Mouse (Mus musculus): Measurements from ENCODE around the gene Fbf1. TPM values are rescaled to one million over a fixed set of nuclear protein-coding genes. Genes with fewer than 3 reads are reported as not detected.

Gene Fbf1
- polyA plus RNA-seq, 1 experiment = 48.2 TPM

- peak overlapping the region; percentile 24 for H3K27ac ChIP-seq (ENCODE audit: control insufficient read depth, insufficient read depth, low read depth, low read length)
- peaks cover 7% of the 10 kb centered on the region for H3K36me3 ChIP-seq (ENCODE audit: control insufficient read depth, insufficient read depth, low read length)
- no peak for TF ChIP-seq CTCF (IDR thresholded peaks at IDR 0.05; ENCODE audit: control insufficient read depth, insufficient read depth, insufficient replicate concordance, low read depth, low read length)
- TF ChIP-seq POLR2A (IDR thresholded peaks at IDR 0.05; ENCODE audit: control insufficient read depth, low read depth, low read length) = no peak
- no peaks in the 10 kb centered on the region for H3K4me1 ChIP-seq (ENCODE audit: control insufficient read depth, insufficient read depth, low read length)
- no peaks in the 10 kb centered on the region for H3K27me3 ChIP-seq (ENCODE audit: control insufficient read depth, insufficient read depth, low read length)
- H3K4me3 ChIP-seq (ENCODE audit: control insufficient read depth, low read depth, low read length) = no peak overlapping the region
These were observed 21.5 kb downstream of the Fbf1 start for GRCm38 (mm10) chr11:116146294-116146985.

GRCm38 (mm10) chr11:116145481-116146293 lies 22.3 kb downstream of the Fbf1 start:
- Histone ChIP-seq H3K27me3 (ENCODE audit: control insufficient read depth, insufficient read depth, low read length) (no peaks in the 10 kb centered on the region), H3K36me3 (ENCODE audit: control insufficient read depth, insufficient read depth, low read length) (peaks cover 7% of the 10 kb centered on the region), H3K27ac (ENCODE audit: control insufficient read depth, insufficient read depth, low read depth, low read length) (no peak overlapping the region), H3K4me1 (ENCODE audit: control insufficient read depth, insufficient read depth, low read length) (no peaks in the 10 kb centered on the region), H3K4me3 (ENCODE audit: control insufficient read depth, low read depth, low read length) (no peak overlapping the region)
- no peak for TF ChIP-seq POLR2A (IDR thresholded peaks at IDR 0.05; ENCODE audit: control insufficient read depth, low read depth, low read length)
- TF ChIP-seq CTCF (IDR thresholded peaks at IDR 0.05; ENCODE audit: control insufficient read depth, insufficient read depth, insufficient replicate concordance, low read depth, low read length) = no peak

- Histone ChIP-seq H3K27me3 (ENCODE audit: control insufficient read depth, insufficient read depth, low read length) (no peaks in the 10 kb centered on the region), H3K4me1 (ENCODE audit: control insufficient read depth, insufficient read depth, low read length) (peaks cover 4% of the 10 kb centered on the region), H3K36me3 (ENCODE audit: control insufficient read depth, insufficient read depth, low read length) (peaks cover 7% of the 10 kb centered on the region), H3K27ac (ENCODE audit: control insufficient read depth, insufficient read depth, low read depth, low read length) (no peak overlapping the region), H3K4me3 (ENCODE audit: control insufficient read depth, low read depth, low read length) (no peak overlapping the region)
- TF ChIP-seq POLR2A (IDR thresholded peaks at IDR 0.05; ENCODE audit: control insufficient read depth, low read depth, low read length) = no peak
- no peak for TF ChIP-seq CTCF (IDR thresholded peaks at IDR 0.05; ENCODE audit: control insufficient read depth, insufficient read depth, insufficient replicate concordance, low read depth, low read length)
These were observed 24.5 kb downstream of the Fbf1 start for GRCm38 (mm10) chr11:116143468-116143867.

- no peak overlapping the region for H3K27ac ChIP-seq (ENCODE audit: control insufficient read depth, insufficient read depth, low read depth, low read length)
- H3K27me3 ChIP-seq (ENCODE audit: control insufficient read depth, insufficient read depth, low read length) = no peaks in the 10 kb centered on the region
- TF ChIP-seq POLR2A (IDR thresholded peaks at IDR 0.05; ENCODE audit: control insufficient read depth, low read depth, low read length) (no peak), CTCF (IDR thresholded peaks at IDR 0.05; ENCODE audit: control insufficient read depth, insufficient read depth, insufficient replicate concordance, low read depth, low read length) (no peak)
- peaks cover 7% of the 10 kb centered on the region for H3K36me3 ChIP-seq (ENCODE audit: control insufficient read depth, insufficient read depth, low read length)
- peaks cover 9% of the 10 kb centered on the region for H3K4me1 ChIP-seq (ENCODE audit: control insufficient read depth, insufficient read depth, low read length)
- no peak overlapping the region for H3K4me3 ChIP-seq (ENCODE audit: control insufficient read depth, low read depth, low read length)
These were observed 25.6 kb downstream of the Fbf1 start for GRCm38 (mm10) chr11:116142211-116142991.

GRCm38 (mm10) chr11:116138468-116139138 lies 29.4 kb downstream of the Fbf1 start, which contains the start of gene Mrpl38:
Gene Mrpl38 (minus strand): TSS chr11:116138868.
- no peaks in the 10 kb centered on the region for H3K27me3 ChIP-seq (ENCODE audit: control insufficient read depth, insufficient read depth, low read length)
- H3K36me3 ChIP-seq (ENCODE audit: control insufficient read depth, insufficient read depth, low read length) = peaks cover 4% of the 10 kb centered on the region
- TF ChIP-seq POLR2A (IDR thresholded peaks at IDR 0.05; ENCODE audit: control insufficient read depth, low read depth, low read length) (peak; percentile 73), CTCF (IDR thresholded peaks at IDR 0.05; ENCODE audit: control insufficient read depth, insufficient read depth, insufficient replicate concordance, low read depth, low read length) (peak; percentile 68; the same call in 1 of the 2 replicates)
- peaks cover 9% of the 10 kb centered on the region for H3K4me1 ChIP-seq (ENCODE audit: control insufficient read depth, insufficient read depth, low read length)
- peak within 1 kb of the TSS; percentile 89 for H3K27ac ChIP-seq (ENCODE audit: control insufficient read depth, insufficient read depth, low read depth, low read length)
- peak within 1 kb of the TSS; percentile 96 for H3K4me3 ChIP-seq (ENCODE audit: control insufficient read depth, low read depth, low read length)

- Histone ChIP-seq H3K4me1 (ENCODE audit: control insufficient read depth, insufficient read depth, low read length) (peaks cover 9% of the 10 kb centered on the region), H3K4me3 (ENCODE audit: control insufficient read depth, low read depth, low read length) (peak overlapping the region; percentile 96)
These were observed 29.9 kb downstream of the Fbf1 start for GRCm38 (mm10) chr11:116138096-116138467.

More at GRCm38 (mm10) chr11:116138096-116138467, 29.9 kb downstream of the Fbf1 start:
- Histone ChIP-seq H3K36me3 (ENCODE audit: control insufficient read depth, insufficient read depth, low read length) (peaks cover 1% of the 10 kb centered on the region), H3K27ac (ENCODE audit: control insufficient read depth, insufficient read depth, low read depth, low read length) (peak overlapping the region; percentile 89), H3K27me3 (ENCODE audit: control insufficient read depth, insufficient read depth, low read length) (no peaks in the 10 kb centered on the region)
- TF ChIP-seq POLR2A (IDR thresholded peaks at IDR 0.05; ENCODE audit: control insufficient read depth, low read depth, low read length) (no peak), CTCF (IDR thresholded peaks at IDR 0.05; ENCODE audit: control insufficient read depth, insufficient read depth, insufficient replicate concordance, low read depth, low read length) (no peak)
